Mouse (Mus musculus): ENCODE data around the gene Zeb2.

The Zeb2 gene

DNA sequence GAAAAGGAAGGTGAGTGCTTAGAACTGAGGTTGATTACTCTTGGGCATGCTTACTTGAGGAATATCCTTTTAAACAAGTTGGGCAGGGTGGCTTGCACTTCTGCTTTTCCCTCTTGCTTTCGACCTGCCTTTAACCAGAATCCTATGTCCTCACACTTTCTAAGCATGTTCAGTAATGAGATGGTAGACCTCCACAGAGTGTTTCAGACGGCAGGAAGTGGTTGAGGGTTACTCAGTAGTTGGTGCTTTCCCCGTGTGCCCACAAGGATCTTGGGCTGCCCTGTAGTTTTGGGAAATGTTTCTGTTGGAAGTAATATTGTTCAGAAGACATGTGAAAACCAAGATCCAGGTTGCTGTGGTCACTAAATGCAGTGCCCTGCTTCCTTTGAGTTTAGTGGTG is 135.5 kb downstream of the Zeb2 start:
- no peak for DNase-seq (ENCODE audit: low spot score)

DNA sequence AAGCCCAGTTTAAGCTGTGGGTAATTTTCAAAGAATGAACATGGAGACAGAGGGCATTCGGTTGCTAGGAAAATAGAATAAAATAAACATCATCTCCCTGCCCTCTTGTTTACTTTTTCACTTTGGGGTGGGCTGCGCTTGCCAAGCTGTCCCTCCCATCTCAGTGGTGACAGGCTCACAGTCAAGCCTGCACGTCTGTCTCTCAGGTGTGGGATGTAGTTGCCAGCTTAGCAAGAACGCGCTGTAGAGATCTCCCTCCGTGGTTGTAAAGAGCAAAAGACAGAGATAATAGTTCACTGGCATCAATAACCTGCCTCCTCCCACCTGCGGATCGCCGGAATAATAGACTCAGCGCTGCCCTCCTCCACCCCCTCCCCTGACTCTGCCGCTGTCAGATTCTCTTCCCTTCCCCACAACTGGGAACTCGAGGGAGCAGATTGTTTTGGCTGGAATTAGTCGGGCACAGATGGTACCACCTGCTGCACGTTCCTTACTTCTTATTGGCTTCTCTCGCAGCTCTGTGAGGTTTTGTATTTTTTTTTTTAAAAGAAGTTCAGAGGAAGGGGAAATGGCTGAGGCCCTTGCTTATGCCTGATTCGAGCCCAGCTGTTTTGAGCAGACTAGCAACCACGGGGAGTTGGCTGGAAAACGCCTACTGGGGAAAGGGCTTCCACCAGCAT is 138.0 kb downstream of the Zeb2 start:
- DNase-seq (ENCODE audit: low spot score) = no peak

DNA sequence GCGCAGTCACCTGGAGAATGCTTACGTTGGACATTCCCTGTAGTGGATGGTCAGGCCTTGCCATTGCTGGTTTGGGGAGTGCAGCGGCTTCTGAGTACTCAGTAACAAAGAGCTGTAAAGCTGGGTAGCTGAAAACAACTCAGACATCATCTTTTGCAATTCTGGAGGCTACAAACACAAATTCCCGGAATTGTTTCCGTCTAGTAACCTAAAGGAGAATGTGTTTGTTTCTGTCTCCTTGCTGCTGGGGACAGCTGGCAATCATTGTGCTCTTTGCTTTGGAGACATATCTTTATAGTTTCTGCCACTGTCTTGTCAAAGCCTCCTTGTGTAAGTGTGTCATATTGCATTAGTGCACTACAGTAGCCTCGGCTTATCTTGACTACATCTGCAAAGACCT is 139.2 kb downstream of the Zeb2 start:
- DNase-seq (ENCODE audit: low spot score) = no peak

GRCm38 (mm10) chr2:44977556-44977955 is 139.6 kb downstream of the Zeb2 start:
- no peak for DNase-seq (ENCODE audit: low spot score)

- DNase-seq (ENCODE audit: low spot score) = no peak
These were observed 140.1 kb downstream of the Zeb2 start for GRCm38 (mm10) chr2:44977051-44977450.

DNA sequence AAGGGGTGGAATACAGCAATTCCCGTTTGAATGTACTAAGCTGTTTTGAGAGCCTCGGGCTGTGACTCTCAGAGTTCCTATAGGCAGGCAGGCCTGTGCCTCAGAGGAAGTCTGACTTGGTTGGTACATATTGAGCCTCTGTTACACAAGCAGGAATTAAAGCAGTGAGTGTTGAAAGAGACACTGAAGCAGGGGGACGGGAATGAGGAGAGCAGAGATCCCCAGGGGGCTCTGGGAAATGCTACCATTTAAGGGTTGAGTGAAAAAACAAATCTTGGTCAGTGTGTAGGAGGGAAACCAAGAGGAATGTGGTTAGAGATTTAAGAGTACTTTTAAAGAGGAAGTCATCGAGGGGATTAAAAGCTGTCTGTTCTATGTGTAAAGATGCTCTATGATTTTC is 140.7 kb downstream of the Zeb2 start:
- DNase-seq (ENCODE audit: low spot score) = no peak

DNA sequence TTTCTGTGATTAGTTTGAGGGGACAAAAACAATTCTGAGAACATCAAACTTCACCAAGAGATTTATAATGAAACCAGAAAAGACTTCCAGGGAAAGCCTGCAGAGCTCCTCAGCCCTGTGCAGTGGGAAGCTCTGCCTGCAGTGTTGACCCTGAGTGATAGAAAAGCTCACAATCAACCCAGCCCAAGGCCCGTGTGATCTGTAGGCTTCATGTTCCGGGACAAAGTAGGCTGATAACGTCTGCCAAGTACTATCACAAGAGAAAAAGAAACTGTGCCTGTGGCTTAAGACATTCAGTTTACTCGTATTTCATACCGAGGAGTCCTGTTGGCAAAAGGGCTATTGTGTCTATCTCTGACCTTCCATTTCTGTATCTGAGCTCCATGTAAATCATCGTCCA is 143.4 kb downstream of the Zeb2 start:
- peak; percentile 42 for DNase-seq (ENCODE audit: low spot score)

DNA sequence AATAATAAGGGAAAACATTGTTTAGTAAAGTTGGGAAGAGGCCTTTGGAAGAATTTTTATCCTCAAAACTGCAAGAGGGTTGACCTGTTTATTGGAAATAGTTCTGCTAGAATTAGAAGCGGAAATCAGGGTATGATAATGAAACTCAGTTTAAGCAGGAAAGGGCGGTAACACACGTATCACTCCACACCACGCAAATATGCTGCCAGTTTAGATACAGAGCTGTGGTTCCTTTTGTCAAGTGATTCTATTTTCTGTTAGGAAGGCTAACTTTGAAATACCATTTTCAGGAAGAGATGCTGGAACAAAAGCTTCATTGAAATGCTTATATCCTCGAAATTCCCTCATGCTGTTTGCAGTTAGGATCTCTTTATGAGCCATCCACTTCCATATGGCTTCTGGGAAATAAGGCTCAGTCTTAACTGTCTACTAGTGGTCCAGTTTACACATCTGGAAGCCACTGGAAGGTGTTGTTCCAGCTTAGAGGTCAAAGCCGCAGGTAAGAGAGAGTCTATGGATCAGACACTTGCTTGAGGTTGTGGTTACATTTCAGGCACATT is 147.0 kb downstream of the Zeb2 start:
- peak; percentile 42 for DNase-seq (ENCODE audit: low spot score)

GRCm38 (mm10) chr2:44969640-44970039 is 147.6 kb downstream of the Zeb2 start:
- DNase-seq (ENCODE audit: low spot score) = no peak

- DNase-seq (ENCODE audit: low spot score) = peak; percentile 68
These were observed 148.0 kb downstream of the Zeb2 start for GRCm38 (mm10) chr2:44969226-44969625.

DNA sequence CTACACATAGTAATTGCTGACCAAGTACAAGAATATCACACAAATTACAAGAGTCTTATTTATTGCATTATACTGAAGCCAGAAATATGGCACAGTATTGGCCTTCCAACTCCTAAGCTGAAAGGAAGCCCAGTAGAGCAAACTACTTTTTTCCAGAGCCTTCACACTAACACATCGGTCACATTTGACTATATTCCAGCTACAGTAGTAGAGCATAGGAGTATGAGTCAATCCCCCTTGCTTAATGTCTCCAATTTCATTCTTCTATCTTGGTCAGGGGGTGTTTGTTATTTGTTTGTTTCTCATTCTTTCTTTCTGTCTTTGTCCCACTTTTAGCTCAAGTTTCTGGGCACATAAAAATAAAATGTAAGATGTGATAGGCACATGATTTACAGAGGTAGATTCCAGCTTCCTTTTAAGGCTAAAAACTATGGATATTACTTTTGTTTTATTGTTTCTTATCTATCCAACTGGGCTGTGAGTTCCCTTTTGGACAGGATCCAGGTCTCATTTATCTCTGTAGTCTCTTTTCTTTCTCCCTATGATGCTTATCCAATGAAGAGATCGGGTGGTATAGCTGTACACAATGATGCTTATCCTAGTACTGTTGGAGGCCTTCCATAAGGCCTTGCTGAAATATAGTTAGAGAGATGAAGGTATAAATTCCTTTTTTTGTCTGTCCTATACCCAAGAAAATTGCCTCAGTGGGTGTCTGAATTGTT is 151.2 kb downstream of the Zeb2 start:
- DNase-seq (ENCODE audit: low spot score) = no peak

DNA sequence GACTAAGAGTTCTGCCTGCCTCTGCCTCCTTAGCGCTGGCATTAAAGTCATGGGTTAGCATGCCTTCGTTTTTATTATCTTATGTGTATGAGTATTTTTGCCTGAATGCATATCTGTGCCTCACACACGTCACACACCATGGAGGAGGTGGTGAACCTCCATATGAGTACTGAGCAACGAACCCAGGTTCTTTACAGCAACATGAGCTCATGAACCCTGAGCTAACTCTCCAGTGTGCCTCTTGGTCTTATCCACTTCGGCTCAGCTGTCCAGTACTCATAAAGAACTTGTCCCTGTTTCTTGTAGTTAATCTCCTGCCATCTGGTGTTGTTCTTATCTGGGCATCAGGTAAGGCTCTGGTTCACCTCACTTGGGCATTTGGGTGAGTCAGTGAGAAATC is 154.6 kb downstream of the Zeb2 start:
- DNase-seq (ENCODE audit: low spot score) = no peak

DNA sequence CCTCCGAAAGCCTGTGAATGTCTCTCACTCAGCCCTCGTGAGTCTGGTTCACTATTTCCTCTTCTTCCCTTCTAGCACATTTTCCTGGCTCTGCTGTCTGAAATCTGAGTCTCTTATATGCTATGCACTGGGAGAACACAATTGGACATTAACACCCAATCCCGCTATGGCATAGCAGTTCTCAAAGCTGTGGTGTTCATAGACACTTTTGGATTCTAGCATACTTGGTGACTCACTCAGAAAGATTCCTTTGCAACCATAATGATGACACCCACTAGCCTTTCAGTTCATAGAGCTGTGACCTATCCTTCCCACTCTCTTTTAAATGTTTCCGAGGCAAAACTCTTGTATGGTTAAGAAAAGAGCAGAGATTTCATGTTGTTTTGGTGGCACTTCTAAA is 156.0 kb downstream of the Zeb2 start:
- DNase-seq (ENCODE audit: low spot score) = no peak

DNA sequence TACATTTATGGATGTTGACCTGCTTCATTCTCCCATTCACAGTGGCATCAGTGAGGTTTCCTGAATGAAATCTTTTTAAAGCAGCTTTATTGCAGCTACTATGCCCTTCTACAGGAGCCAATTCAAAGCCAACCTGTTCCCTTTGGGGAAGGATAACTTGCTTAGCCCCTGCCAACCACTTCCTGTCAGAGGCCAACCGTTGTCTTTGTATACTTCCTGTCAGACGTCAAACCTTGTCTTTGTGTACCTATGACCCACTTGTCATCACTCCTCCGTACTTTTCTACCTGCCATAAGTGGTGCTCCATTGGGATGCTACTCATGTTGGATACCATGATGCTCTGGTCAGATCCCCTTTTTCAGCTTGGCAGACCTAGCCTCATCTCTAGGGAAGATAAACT is 156.6 kb downstream of the Zeb2 start:
- DNase-seq (ENCODE audit: low spot score) = no peak

- no peak for DNase-seq (ENCODE audit: low spot score)
These were observed 159.8 kb downstream of the Zeb2 start for GRCm38 (mm10) chr2:44957329-44957797.

- no peak for DNase-seq (ENCODE audit: low spot score)
These were observed 161.0 kb downstream of the Zeb2 start for GRCm38 (mm10) chr2:44956232-44956631.

DNA sequence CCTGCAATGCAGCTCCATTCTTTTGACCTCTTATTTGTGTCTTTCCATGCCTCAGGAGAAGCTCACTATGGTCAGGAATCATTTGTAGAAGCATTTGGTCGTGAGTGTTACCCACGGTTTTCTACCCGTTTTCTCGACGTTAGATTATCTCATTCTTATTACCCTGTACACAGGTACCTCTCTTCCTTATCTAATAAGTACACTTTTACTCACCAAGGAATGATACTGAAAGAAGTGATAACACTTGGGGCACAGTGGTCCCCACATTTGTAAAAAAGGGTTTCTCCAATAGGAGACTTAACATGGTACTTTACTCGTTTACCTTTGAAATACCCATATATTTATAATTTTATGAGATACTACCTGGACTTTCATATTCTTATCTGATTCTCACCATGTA is 161.7 kb downstream of the Zeb2 start:
- DNase-seq (ENCODE audit: low spot score) = no peak

GRCm38 (mm10) chr2:44954180-44954579 is 163.0 kb downstream of the Zeb2 start:
- DNase-seq (ENCODE audit: low spot score) = no peak

DNA sequence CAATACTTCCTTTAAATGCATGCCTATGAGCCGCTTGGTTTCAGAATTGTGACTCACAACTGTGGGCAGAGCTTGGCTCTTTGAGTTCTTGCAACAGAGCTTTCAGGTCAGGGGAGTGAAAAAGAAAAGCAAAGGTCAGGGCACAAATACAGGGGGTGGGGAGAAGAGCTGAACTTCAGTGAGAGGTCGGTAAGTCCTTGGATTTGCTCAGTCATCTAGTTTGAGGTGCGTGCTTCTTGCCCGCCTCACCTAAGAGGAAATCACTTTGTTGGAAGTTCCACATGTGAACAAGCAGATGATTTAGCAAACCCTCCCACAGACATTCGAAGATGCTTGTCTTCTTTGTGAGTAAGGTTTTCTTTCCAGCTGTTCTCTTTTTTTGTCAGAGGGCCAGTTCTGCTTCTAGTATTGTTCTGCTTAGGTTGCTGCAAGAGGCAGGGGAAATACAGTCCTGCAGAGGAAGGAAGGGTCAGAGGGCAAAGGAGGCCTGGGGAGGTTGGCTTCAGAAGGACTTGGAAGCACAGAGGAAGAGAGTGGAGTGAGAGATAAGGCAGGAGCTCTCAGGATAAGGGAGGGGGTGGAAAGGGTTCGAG is 164.3 kb downstream of the Zeb2 start:
- DNase-seq (ENCODE audit: low spot score) = peak; percentile 45

- DNase-seq (ENCODE audit: low spot score) = no peak
These were observed 165.5 kb downstream of the Zeb2 start for GRCm38 (mm10) chr2:44951651-44952213.

DNA sequence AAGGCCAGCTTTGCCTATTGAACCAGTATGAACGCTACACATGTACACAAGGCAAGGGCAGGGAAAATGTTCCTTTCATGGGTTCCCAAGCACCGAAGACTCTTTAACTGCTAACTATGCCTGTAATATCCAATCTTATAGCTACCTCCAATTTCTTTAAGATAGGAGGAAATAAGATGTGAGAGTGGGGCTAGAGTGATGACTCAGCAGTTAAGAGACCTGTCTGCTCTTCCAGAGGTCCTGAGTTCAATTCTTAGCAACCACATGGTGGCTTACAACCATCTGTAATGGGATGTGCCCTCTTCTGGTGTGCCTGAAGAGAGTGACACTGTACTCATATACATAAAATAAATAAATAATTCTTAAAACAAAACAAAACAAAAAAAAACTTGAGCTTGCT is 172.5 kb downstream of the Zeb2 start:
- DNase-seq (ENCODE audit: low spot score) = no peak
